Mouse (Mus musculus) kidney, adult 8-10 months (tissue): Measurements from ENCODE around the gene Akr1cl.

Experiments
- DNase-seq, 2 experiments: peaks; one replicate each; pipeline ENCODE4 v3.0.0; 2022

Akr1cl gene

GRCm38 (mm10) chr1:64986120-64986519, 46.4 kb downstream of the Akr1cl start:
- peak in 1 of 2 experiments; percentile 52 for DNase-seq

- no peak for DNase-seq
Observed at GRCm38 (mm10) chr1:64983247-64983646, 49.3 kb downstream of the Akr1cl start.

- DNase-seq: no peak
Observed at GRCm38 (mm10) chr1:64978321-64978799, 54.2 kb downstream of the Akr1cl start.

- DNase-seq: no peak
Observed at GRCm38 (mm10) chr1:64975346-64975745, 57.2 kb downstream of the Akr1cl start.

- DNase-seq: peak; percentile 3 to 6
Observed at GRCm38 (mm10) chr1:64970685-64971084, 61.9 kb downstream of the Akr1cl start.
